Mouse (Mus musculus) adrenal gland, postnatal 36 days (tissue): Measurements from ENCODE around the gene Mpl. TPM values are rescaled to one million over a fixed set of nuclear protein-coding genes. Genes with fewer than 3 reads are reported as not detected.

Experiments used
- DNase-seq, 2 experiments: peaks; one replicate each; pipeline ENCODE4 v3.0.0; 2021; ENCODE audit warnings: mixed read lengths in 1 of 2
- total RNA-seq, 2 experiments: library from RNA; stranded (reverse); gene quantifications; 2 replicates each; pipeline ENCODE4 v1.2.3; 2021

Gene Mpl
- total RNA-seq, 2 experiments from 2014 or later = 0.13 TPM; not detected in 1

DNA sequence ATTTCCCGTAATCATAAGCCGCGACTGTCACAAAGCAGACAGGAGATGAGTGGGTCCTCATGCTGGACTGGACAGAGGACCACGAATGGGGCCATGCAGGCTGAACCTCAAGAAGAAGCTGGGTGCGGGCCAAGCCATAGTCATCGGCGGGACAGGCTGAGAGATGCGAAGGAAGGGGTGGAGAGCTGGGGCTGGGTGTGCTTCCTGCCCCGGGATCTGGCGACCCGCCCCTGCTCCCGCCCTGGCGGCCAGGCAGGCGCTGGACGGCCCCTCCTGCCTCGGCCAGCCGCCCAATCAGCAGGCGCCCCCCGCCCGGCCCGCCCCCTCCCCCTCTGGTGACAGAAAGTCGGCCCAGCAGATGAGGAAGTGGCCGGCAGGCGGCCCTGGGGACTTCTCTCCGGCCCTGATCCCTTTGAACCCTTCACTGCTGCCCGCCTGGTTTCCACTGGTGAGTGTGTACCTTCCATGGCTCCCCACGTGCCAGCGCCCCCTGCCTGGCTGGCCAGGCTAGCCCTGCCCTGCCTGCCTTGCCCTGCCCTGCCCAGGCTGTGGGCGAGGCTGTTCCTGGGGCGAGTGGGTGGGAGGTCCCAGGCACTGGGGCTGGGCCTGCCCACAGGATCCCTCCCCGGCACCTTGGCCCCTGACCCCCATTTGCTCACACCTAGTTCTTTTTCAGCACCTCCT is 29.4 kb downstream of the Mpl start, which contains the start of gene Elovl1:
Gene Elovl1, plus strand, starts transcription at position 326 of the 684 bp plus-strand sequence.
- peak; percentile 96 to 97 for DNase-seq

DNA sequence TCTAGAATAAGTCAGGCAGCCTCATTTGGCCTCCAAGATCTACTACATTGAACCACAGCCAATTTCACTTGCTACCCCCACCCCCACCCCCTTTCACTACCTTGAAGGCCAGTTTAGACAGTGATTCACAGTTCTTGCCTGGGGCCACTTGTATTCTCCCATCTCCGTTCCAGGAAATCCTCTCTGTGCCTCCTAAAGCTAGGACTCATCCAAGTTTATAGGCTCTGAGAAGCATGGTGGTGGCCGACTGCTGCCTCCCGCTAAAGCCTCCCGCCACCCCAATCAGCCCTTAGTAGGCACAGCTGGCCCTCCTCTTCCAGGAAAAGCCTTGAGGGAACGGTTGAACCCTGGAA is 29.9 kb downstream of the Mpl start:
- no peak for DNase-seq

DNA sequence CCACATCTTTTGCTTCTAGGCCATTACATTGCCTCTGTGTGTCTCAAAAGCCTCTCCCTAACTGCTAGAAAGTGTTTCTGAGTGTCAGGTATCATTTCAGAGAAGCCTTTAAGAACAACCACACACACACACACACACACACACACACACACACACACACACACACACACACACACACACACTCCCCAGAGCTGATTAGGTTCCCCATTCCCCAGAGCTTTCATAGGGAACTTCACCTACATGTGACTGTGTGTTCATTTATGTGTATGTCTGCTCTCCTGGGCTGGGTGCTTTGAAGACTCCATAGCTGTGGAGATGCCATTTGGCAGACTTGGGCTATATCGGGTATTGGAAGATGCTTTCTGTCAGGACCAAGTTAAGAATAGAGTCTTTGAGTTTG is 31.9 kb downstream of the Mpl start:
- no peak for DNase-seq

DNA sequence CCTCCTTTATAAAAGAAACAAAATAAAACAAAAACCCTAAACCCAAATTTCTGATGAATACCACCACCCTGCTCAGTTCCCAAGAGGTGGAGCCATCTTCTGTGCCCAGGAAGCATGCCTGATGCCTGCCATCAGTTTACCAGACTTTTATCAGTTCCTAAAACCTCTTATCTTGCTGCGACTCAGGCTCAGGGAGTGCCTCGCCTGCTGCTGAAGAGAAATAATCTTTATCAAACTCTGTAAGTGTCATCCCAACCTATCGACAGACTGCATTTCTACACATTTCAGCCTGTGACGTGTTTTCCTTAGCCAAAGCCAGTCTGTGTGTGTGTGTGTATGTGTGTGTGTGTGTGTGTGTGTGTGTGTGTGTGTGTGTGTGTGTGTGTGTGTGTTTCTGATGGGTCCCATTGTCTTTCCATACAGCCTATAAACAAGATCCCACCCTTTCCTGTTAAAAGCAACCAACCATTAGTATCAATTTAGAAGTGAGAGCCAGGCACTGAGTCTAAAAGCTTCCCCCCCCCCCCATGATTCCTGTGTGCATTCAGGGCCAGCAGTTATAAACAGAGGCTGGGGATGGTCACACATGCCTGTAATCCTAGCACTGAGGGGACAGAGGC is 32.7 kb downstream of the Mpl start:
- DNase-seq = no peak

DNA sequence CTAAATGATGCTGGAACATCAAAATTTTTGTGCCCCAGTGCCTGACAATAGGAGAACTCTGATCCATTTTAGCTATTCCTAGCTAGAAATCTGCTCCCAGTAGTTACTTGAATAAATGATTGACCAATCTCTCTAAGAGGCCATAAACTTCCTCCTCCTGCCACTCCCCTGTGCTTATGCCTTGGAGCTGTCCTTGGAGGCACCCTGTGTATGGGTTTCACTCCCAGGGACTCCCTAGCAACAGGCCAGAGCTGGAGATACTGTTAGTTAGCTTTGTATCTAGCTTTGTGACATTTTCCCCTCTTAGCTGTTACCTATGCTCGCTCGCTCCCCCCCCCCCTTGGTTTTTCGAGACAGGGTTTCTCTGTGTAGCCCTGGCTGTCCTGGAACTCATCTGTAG is 35.9 kb downstream of the Mpl start:
- DNase-seq = no peak

DNA sequence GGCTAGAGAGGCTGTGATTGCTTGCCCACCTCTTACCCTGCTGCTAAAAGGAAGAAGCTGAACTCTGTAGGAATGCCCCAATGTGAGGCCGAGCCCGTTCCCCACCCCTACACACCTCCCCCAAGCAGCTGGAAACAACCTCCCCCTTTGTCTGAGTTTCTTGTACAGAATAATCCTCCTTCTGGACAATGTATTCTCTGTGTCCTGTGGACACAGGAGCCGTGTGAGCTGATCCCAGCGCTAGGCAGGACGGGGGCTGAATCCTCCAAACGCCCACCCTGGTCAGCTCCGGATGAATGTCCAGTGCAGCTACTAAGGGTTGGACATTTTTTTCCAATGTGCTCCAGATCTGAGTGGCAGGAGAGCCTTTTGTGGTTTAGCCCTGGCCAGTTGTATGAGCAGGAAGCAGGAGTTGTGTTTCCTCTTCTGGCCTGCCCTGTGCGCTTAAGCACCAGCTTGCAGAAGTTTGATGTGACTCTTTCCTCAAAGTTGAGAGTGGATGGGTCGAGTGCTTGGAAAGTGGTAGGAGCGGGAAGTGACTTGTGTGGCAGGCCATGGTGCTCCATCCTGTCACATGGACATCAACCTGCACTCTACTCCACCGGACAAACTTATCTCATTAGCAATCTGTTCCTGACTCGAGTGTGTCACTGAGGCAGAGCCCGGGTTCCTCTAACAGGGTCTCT is 40.1 kb downstream of the Mpl start:
- DNase-seq = no peak

DNA sequence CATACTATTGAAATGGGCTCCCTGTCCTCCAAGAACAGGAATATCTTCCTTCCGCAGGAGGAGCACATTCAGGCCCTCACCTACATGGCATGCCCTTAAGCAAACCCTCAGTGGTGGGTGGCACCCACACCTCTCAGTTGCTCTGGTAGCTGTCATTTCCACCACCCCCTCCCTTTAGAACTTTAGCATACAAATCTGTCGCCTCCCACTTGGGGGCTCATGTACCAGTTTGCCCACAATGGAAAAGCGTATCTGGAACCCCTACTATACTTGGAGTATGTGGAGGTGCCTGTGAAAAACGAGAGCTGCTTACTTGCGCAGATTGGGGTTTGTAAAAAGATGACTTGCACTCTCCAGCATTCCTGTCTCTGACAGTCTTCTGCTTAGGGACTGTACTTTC is 41.0 kb downstream of the Mpl start:
- no peak for DNase-seq

DNA sequence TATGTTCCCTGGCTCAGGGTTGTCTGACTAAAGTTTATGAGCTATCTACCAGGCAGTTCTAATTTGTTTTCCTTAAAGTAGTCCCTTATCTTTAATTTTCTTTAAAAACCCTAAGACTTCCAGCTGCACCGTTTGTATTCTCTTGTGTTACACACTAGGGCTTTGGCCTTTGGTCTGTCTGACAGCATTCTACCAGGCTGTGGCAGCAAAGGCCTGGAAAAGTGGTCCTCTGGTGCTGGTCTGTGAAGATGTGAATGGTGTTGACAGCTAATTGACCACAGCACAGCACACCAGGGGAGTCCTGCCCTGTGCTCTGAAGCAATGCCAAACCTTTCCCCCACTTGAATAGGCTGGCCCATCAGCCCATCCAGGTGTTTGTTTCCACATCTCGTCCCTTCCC is 41.5 kb downstream of the Mpl start:
- no peak for DNase-seq

DNA sequence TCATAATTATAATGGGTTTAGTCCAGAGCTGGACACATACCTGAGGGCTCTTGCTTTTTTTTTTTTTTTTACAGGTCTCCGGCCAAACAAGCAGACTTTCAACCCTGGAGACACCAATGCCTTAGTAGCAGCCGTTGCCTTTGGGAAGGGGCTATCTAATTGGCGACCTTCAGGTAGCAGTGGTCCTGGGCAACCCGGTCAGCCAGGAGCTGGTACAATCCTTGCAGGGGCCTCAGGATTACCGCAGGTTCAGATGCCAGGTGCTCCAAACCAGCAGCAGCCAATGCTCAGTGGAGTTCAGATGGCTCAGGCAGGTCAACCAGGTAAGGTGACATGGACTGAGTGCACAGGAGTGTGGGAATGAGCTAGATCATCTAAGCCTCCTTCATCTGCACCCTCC is 43.8 kb downstream of the Mpl start:
- no peak for DNase-seq

DNA sequence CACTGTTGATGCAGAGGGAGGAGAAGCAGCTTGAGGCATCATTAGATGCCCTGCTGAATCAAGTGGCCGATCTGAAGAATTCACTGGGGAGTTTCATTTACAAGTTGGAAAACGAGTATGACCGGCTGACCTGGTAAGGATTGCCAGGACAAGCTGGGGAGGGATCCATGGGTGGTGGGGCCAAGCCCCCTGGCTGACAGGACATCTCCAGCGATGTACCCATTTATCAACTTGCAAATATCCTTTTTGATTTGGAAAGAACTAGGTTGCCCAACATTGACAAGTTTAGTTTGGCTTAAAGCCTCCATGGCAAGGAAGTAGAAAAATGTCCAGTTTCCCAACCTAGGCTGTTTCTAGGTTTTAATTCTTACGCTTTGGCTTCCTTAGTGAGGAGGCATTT is 46.4 kb downstream of the Mpl start:
- DNase-seq = no peak

DNA sequence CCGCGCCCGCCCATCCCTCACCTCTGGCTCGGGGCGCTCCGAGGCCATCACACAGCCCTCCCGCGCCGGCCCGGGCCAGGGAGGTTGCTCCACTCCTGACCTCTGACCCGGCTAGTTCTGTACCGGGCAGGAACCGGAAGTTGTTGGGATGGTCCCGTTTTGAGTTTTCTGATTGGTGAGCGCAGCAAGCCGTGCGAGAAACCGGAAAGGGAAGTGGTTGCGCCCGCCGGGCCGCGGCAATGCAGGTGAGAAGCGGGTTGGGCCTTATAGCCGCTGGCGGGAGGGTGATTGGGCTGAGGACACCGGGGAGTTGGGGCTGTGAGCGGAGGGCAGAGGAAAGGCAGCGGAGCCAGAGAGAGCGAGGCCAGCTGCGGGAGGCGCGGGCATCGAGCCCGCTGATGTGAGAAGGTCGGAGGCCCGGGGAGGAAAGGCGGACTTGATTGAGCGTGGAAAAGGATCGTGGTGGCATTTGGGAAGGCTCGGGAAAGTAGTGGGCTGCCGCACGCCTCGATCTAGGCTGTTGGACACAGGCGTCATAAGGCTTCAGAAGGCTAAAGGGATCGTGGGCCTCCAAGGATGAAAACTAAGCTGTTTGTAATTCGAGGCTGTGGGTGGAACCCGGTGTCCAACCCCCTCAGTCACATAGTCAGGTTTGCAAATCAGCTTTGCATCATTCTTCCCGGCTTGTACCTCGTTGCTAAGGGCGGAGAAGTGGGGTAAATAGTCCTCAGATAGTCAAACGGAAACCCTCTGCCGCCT is 48.0 kb downstream of the Mpl start, which contains the start of the genes Szt2 and Med8:
Gene Szt2, minus strand, starts transcription at position 132 of the 759 bp plus-strand sequence.
Gene Med8, plus strand, starts transcription at position 196 of the 759 bp plus-strand sequence.
- peak; percentile 93 to 94 for DNase-seq

DNA sequence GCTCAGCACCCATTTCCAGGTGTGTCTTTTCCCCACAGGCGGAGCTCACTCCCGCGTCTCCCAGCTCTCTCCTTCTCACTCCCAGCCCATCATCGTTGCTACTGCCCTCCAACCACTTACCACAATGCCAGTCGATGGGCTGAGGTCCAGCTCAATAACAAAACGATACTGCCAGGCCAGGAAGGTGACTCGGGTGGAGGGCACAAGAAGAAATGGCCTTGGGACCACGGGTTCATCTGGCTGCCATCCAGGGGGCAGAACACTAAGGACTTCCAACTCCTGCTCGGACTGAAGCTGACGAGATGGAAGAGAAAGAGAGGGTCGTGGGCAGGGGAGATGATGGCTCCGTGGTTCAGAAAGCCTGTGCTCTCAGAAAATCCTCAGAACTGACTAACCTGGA is 54.6 kb downstream of the Mpl start:
- peak; percentile 52 to 66 for DNase-seq

DNA sequence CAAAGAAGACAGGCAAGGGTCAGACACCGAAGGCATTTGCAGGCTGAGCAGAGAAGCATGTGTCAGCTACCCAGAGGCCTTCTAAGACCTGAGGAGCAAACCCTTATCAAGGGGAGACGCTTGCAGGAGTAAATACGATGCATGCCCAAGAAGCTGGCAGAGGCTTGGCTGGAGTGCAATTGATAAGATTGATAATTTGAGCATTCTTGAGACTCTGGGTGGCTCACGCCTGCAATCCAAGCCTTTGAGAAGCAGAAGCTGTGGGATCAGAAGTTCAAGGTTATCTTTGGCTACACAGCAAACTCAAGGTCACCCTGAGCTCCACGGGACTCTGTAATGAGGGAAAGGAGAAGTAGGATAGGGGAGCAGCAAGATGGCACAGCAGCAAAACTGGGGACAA is 55.4 kb downstream of the Mpl start:
- DNase-seq = peak; percentile 20 to 24

DNA sequence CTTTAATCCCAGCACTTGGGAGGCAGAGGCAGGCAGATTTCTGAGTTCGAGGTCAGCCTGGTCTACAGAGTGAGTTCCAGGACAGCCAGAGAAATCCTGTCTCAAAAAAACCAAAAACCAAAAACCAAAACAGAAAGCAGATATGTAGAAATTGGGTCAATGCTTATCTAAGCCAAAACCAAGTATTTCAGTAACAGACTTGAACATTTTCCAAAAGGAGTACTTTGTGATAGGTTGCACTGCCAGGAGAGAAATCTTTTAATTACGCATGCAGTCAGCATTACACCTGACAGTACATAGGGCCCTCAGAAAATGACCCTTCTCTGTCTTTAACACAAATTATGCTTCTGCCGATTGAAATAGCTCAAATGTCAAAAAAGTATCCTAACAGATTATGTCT is 55.9 kb downstream of the Mpl start:
- no peak for DNase-seq

DNA sequence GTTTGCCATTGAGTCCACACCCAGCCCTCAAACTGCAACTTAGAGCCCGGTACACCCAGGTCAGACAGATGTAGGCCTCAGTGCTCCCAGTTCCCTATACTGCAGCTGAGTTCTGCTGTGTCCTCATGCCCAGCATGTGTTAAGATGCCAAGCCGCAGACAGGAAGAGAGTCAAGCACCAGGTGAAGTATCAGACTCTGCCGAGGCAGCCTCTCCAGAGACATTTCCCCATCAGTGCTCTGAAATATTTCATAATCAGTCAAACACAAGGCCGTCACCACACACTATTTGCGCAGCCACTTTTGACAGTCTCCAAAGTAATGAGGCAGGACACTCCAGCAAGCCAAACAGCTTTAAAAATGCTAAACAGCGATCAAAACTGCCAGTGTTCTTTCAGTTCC is 58.9 kb downstream of the Mpl start:
- DNase-seq = peak in 1 of 2 experiments; percentile 17

DNA sequence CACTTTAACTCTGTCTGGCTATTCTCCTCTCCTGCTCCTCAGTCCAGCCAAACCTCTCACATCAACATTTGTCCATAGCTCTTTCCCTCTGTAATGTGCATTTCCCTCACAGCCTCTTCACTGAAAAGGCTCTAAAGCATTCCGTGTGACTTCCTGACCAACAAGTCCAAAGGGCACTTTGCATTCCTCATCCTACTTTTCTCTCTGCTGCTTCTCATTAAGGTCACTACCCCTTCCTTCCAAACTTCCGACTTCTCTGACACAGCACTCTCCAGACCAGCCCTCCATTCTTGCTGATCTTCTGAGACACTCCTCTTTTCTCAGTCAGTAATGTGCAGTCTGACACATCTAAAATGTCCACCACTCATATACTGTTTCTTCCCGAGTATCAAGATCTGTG is 60.9 kb downstream of the Mpl start:
- no peak for DNase-seq

DNA sequence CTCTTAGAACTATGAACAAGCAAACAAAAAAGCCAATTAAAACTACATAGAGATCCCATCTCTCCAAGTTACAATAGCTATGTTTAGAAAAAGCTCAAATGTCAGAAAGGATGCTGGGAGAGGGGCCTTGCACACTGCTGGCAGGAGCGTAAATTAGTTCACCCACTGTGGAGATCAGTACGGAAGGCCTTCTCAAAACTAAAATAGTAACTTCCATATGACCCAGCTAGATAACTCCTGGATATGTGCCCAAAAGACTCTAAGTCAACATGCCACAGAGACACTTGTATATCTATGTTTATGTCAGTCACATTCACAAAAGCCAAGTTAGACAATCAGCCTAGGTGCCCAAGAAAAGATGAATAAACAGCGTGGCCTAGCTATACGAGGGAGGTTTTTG is 62.0 kb downstream of the Mpl start:
- DNase-seq = no peak

DNA sequence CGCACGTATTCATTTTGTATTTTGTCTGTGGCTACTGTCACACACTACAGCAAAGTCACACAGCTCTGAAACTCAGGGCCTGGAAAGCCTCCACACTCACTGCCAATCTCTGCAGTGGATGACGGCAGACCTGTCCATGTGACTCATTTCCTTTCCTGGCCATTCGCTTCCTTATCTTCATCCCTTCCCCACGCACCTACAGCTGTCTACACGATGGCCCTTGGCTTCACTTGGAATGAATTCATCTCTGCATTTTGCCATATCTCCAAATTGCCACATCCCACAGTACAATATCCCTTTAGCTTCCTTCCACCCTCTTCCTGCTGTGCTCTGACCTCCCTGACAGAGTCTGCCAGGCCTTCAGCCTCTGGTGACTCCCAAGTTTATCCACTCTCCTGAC is 62.8 kb downstream of the Mpl start:
- DNase-seq = no peak
